Mouse (Mus musculus): ENCODE measurements around the gene Kidins220.

The Kidins220 gene

DNA sequence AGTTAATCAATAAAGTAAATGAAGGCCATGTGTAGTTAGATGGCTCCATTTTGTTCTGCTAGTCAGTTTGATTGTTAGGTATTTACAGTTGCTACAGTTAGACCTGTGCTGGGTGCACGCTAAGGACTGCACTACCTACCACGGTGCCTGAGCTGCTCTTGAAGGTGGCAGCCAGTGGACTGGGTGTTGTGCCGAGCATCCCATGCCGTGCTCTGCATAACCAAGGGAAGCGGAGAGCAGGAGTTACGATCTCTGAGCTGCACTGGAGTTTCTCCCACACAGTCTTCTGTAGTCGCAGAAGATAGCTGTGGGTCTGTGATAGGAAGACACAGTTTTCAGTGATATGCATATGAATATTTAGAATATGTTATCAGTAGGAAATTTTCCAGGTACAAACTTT is 51.6 kb downstream of the Kidins220 start:
- no peak for DNase-seq (ENCODE audit: low spot score)

DNA sequence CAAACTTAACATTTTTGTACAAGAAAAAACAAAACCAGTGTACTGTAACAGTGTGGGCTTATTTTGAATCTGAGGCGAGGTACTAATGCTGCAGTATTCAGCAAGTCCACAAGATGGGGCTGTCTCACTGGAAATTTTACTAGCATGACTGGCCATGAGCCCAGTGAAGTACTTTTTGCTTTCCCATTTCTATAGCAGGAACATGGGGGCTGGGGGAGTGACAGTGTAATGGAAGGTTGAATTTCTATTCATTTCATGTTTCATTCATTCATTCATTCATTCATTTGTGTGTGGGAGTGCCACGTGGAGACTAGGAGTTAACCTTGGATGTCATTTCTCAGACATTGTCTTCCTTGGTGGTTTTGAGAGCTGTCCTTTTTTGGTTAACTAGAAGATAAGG is 52.7 kb downstream of the Kidins220 start:
- DNase-seq (ENCODE audit: low spot score), result no peak

DNA sequence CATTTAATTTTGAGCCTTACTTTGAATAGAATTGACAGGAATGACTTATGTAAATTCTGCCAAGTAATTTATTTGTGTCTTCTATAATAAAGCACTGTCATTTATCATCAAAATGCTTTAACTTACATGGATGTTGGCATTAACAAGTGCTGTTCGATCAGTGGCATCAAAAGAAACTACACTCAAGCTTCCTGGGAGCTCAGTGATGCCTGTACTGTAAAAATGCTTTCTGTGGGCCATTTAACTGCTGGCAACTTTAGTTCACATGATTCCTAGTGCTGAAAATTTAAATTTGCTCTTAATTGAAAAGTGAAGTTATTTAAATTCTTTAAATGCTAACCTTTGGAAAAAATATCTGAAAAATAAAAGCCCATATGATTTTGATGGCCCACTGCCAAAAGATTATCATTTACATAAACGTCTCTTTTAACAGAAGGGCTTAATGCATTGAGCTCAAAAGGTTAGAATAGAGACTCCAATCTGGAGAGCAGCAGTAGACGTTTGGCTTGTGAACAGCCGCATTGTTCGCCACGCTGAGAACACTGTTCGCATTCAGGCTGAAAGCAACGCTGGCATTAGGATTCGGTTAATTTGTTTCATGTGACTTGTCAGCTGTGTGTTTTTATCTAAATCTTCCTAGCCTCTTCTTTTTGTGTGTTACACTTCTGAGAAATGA is 59.1 kb downstream of the Kidins220 start:
- DNase-seq (ENCODE audit: low spot score), result no peak

DNA sequence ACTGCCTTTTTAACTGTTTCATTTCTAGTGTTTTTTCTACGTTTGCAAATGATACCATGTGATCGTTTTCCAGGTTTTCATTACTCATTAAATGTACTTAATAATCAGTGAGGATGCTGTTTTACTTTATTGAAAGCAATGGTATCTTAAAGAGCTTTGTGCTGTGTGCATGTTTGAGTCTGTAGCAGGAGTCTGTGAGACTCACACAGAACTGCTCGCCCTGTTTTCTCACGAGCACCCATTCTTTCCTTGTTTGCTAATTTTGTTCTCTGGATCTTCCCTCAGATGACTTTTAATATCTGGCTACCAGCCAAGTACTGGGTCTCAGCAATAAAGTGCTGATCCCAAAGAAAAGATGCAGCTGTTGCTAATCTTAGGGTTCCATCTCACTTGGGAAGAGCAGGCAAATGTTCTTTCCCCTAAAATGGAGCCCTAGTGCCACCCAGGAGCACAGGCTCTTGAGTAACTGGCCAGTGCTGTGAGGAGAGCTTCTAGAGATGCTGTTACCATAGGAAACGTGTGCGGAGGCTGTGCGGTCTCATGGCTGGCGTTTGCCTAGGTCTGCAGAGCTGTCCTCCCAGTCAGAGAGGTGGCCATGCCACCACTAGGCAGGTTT is 59.7 kb downstream of the Kidins220 start:
- no peak for DNase-seq (ENCODE audit: low spot score)

DNA sequence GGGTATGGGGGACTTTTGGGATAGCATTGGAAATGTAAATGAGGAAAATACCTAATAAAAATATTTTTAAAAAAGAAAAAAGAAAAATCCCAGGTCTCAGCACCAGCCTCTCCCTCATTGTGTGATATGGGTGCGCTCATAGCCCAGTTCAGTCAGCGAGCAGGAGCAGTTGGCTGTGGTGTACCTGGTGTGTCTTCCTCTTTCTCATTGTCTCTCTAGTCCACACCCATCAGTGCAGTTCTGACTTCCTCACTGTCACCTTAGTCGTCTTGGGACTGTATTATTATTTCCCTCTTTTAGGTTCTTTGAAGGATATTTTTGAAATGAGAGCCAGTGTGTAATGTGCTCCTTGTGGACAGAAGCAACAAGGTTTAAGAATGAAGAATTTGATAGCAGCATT is 61.3 kb downstream of the Kidins220 start:
- DNase-seq (ENCODE audit: low spot score), result no peak

DNA sequence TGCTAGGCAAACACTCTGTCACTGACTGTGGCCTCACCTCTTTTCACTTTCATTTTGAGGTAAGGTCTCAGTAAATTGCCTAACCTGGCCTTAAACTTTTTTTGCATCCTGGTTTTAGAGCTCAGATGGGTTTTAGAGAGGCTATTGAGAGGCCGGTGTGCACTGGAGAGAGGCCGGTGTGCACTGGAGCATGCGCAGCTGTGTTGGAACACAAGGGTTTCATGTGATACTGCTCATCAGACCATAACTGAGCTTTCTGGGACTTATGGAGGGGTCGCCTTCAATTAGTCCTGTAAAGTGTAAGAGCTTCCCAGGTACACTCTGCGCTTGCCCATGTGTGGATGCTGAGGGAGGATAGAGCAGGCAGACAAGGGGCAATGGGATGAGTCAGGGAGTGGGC is 62.5 kb downstream of the Kidins220 start:
- DNase-seq (ENCODE audit: low spot score), result no peak

DNA sequence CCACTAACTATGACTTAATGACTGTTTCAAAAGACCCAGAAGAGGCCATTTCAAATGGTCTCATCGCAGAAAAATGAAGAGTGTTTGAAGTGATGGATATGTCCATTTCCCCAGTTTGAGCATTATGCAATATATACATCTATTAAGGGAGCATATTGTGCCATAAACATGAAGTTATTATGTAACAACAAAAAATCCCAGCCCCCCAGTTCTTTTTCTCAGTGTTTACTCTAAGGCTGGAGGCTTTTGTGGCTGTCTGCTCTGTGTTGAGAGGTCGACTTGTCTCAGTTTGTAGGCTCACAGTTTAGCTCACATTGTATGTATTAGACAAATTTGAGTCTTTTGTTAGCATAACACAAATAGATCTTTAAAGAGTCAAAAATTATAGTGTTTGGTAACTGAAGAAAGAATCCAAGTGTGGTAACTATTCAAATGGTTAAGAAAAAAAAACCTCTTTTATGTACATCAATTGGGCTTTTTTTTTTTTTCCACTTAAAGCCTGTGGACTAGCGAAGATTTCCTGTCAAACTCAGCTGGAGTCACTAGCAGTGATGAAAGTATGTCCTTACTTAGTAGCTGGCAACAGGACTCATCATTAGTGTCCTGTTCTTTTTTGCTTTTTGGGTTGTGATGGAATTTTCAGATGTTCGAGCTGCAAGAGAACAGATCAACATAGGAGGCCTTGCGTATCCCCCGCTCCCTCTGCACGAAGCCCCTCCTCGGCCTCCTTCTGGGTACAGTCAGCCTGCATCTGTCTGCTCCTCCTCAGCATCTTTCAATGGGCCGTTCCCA is 63.2 kb downstream of the Kidins220 start:
- DNase-seq (ENCODE audit: low spot score), result no peak

DNA sequence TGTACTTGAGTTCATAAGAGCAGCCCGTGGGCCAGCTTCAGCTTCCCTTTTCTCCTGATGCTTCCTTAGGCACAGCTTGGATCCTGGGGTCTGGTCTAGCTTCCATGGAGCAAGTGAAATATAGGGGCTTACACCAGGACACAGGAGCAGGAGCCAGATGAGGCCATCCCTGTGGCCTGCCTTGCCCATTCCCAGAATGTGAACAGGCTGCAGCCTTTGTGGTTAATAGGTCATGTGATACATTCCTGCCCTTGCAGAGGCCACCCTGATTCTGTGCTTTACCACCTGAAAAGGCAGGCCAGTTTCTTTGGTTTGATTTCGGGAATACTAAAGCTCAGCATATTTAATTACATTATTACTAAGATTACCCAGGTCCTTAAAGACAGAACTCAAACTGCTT is 69.3 kb downstream of the Kidins220 start:
- DNase-seq (ENCODE audit: low spot score), result no peak

DNA sequence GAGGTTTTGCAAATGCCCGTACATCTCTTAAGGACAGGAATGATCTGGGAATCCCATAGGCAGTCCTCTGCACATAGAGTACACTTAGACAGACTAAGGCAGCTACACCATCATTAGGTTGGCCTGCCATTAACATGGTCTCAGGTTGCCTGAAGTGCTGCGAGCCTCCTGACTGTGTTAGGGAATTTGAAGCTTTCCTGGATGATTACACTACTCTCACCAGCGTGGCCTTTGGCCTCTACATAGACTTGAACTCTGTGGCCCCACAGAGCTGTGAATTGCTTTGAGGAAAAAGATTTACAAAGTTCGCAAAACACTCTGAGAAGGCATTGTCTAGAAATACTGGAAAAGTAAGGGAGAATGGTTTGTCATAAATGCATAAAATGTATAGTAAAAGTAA is 69.9 kb downstream of the Kidins220 start:
- DNase-seq (ENCODE audit: low spot score), result no peak

DNA sequence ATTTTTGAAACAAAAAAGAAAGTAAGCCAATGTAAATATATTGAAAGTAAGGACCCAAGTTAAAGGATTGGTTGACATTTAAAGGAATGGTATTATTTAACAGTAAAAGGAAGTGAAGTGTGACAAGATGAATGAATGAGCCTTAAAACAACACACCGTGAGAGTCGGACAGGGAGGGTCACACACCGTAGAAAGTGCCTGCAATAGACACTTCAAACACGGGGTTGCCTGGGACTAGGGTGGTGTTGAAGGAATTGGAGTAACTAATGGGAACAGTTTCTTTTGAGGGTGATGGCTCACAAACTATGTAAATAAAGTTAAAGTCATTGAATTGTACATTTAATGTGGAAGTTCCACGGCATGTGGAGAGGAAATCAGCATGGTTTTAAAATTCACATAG is 74.5 kb downstream of the Kidins220 start:
- no peak for DNase-seq (ENCODE audit: low spot score)

DNA sequence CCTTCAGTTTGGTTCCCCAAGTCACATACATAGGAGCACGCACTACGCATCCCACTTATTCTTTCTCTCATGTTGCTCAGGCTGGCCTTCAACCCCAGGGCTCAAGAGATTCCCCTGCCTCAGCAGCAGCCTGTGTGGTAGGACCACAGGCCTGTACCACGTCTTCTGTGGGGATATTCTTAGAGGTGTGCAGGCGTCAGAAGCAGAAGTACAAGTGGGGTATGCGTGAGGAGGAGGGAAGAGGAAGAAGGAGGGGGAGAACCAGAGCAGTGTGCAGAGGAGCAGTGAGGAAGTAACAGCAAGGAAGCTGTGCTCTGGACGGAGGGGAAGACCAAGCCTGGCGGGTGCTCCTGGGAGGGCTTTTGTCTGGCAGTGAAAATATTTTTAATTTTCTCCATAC is 79.8 kb downstream of the Kidins220 start:
- DNase-seq (ENCODE audit: low spot score), result no peak

DNA sequence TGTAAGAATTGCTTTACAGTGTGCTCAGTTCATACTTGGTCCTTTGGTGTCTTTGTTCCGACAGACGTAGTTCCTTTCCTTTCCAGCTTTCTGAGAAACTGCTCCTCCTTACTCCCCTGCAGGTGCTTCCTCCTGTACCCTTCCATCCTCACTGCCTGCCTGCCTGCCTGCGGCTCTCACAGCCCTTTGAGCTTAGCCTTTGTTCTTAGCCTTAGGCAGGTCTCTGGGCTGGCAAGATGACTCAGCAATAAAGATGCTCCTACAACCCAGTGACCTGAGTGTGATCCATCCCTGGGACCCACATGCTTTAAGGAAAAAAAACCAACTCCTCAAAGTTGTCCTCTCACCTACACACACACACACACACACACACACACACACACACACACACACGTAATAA is 80.2 kb downstream of the Kidins220 start:
- no peak for DNase-seq (ENCODE audit: low spot score)

DNA sequence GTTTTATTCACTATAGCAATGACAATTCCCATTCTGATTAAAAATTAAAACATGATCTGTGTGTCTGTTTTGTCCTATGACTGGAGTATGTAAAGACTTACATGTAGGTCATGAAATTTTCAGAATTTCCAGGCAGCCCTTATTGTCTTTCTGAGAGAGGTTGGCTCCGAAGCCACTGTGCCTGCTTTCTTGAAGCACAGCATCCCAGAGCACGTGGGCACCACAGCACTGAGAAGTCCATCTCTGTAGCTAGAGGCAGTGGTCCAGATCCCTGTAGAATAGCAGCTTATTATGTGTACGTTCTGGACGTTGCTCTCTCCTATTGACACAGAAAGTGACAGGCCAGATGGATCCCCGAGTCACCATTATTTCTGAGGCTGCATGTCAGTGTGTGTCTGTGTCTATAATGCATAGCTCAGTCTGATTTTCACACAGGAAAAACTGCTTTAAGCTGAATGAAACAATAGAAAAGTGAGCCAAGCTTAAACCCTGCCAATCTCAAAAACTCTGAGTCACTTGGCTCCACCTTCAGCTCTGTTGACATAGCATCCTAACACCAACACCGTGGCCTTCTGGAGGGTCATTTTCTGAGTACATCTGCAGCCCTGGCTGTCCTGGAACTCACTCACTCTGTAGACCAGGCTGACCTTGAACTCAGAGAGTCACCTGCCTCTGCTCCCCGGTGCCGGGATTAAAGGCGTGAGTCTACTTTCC is 84.9 kb downstream of the Kidins220 start:
- no peak for DNase-seq (ENCODE audit: low spot score)

DNA sequence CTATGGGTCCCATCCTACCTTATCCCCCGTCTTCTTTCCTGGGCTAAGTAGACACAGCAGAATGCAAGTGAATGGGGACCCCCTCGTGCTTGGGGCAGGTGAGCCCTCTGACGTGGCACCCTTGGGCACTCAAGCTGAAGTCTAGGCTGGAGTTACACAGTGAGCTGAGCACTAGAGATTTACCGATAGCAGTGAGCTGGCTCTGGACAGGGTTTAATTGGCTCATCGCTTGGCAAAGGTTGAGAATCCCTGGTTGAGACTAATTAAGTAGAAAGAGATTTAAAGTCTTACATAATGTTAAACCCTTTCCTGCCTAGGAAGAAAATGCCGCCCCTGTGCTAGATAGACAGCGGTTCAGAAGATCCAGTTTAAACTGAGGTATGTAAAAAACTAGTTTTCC is 86.2 kb downstream of the Kidins220 start:
- no peak for DNase-seq (ENCODE audit: low spot score)

DNA sequence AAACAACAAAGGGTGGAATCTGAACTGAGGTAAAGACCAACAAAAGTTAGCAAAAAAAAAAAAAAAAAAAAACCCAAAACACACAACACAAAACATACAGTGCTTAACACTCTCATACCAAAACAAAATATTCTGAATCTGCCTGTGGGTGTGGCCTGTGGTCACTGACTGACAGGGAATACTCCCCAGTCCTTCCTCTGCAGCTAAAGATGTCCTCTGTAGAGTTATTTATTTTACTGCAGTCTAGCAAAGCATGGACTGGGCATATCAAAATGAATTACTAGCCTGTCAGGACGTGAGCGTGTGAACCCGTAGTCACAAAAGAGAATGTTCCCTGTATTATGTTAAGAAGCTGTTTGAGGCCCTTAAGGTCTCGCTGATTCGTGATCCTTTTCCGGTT is 87.5 kb downstream of the Kidins220 start:
- no peak for DNase-seq (ENCODE audit: low spot score)

DNA sequence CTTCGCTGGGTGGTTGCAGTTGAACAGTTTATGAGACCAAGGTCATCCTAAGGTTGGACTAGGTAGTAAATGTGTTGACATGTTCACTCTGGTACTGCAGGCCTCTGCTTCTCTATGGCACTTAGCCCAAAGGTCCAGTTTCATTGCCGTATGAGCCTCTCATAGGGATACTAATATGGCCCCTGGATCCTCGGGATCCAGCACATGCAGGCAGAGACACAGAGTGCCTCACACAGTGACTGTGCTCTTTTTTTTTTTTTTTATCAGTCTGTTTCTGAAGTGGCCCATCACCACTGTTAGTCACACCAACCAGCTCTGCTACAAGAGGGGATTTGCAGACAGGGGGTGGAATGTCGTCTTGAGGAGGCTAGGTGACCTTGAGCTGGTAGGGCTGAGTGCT is 98.6 kb downstream of the Kidins220 start:
- no peak for DNase-seq (ENCODE audit: low spot score)

DNA sequence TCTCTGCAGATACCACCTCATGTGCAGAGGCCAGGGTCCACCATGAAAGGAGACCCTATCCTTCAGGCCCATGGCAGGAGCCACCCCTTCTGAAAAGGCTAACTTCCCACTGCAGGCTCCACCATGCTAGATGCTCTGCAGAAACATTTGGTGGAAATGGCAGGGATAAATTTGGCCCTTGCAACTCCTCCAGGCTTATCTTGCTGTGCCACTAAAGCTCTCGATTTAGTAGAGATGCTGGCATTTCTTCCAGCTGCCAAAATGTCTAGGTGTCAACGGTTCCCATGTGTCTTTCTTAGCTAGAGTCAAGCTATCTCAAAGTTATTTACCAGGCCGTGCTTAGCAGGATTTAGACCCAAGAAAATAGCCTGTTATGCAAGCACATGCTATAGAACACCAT is 99.6 kb downstream of the Kidins220 start:
- DNase-seq (ENCODE audit: low spot score), result no peak

DNA sequence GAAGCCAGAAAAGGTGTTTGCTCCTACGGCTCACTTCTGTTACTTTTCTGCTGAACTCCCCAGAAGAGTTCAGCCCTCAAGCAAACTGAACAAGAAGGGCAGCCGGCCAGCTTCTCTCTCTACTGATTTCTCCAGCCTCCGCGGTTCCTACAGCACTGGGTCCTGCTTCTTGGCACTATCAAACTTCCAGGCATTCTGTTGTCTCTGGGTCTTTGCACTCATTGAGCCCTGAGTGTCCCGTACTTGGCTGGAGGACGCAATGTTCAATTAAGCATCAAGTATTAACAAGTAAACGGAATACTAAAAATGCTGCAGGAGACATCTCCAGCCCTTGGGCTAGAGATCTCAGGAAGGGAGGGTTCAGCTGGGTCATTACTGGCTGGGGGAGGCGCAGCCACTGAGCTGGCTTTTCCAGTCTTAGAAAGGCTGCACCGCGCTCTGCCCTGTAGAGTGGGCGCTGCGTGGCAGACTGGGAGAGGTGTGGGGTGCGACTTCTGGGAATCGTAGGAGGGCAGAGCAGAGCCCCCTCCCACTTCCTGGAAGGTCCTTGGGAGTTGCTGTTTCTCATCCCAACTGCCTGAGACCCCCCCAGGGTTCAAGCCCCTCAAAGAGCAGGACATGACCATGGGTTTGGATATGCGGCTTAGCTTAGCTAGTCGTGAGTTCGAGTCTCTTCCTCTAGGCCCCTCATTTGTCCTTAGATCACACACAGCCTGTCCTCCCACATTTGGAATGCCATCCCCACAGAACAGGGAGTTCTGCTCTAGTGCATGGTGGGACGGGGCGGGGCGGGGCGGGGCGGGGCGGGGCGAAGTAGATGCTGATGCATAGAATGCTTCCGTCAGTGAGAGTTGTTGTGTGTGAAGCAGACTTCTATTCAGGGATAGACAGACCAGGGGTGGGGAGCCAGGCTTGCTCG is 108.8 kb downstream of the Kidins220 start:
- no peak for DNase-seq (ENCODE audit: low spot score)

DNA sequence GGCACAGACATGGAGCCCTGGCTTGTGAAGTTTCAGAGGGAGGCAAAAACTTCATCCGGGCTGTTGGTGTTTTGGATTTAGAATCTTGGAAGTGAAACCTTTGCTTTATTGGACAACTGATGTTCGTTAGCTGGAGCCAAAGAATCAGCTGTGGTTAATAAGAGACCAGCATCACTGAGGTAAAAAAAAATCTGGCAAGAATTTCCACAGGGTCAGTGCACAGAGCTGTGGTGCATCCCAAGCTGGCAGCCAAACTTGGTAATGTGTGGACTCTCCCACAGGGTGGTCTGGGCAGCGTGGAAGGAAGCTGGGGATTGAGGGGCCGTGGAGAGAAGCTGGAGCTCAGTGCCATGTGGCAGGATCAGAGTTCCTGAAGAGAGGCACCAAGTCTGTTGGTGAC is 112.2 kb downstream of the Kidins220 start:
- no peak for DNase-seq (ENCODE audit: low spot score)

DNA sequence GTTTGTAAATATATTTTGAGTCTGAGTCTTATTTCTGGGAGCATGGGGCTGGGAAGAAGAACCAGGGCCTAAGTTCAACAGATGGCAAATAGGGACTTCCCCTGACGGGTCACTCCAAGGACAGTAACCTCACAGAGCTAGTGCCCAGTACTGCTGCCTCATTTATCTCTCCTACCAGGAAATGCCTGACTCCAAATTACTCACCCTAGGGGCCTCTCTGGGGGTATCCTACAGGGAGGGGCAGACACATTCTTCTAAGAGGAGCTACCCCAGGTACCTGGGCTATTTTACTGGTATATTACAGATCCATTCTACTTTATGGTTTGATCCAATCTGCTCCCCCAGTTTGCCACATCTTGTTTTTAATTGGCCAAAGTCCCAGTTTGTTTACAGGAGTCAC is 114.7 kb downstream of the Kidins220 start:
- no peak for DNase-seq (ENCODE audit: low spot score)

DNA sequence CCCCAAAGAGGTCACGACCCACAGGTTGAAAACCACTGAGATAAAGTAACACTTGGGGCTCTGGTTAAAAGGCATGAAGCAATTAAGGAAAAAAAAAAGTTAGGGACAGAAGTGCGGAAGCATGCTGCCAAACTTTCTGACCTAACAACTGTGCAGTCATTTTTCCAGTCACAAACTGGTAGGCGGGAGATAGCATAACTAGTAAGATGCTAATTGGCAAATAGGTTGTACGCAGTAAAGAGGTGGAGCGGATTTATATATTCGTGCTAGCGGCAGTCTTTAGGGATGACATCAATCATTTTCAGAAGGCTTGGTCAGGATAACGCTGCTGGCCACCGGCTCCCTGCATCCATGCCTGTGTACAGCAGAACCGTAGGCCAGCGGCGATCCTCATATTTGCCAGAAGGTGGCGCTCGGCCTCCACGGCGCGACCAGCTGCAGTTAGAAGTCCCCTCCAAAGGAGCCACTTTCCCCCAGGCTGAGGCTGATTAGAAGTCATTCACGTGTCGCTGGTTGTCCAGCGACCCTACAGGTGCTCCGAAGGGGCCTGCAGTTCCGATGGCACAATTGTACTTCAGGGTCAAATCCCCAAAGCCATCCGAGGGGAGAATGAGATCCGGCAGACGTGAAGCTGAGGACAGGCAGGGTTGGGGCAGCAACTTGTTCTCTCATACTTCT is 117.4 kb downstream of the Kidins220 start:
- DNase-seq (ENCODE audit: low spot score), result peak; percentile 52
